ENCODE assay signal across 8 mouse cellular contexts in the genomic region with DNA sequence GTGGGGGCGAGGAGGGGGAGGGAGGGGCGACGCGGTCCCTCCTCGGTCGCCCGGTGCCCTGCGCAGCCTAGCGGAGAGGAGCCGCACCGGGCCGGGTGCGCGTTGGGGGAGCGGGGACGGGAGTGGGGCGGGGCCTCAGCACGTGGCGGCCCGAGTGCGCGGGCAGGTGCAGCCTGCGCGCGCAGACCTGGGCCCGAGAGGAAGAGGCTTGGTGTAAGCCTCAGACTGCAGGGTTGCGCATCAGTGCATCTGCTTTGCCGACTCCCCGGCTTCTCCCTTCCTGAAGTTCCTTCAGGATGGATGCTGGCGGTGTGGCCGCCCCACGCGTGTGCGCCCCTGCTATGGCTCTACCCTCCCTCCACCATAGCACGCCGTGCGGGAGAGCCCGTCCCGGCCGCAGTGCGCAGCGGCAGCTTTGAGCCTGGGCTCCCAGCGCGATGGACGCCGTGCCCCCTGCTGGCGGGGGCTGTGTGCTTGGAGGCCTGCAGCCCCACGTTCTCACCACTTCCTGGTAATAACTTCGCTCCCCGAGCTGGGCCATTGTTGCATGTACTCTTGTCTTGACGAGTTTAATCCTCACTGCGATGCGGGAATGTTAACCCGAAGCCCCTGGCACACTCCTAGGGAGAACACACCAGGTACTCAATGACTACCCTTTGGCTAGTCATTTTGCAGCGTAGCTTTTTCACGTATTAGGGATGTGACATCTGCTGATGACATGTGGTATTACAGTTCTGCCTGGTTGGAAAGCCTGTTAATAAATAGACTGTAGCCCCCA. TPM values are rescaled to one million over a fixed set of nuclear protein-coding genes. Genes with fewer than 3 reads are reported as not detected.
DNase-seq lines count a peak whose midpoint lies in the region; ATAC-seq lines count a peak whose summit lies in the region.

Gene Ccdc88c, minus strand, starts transcription at position 103 of the 778 bp plus-strand sequence.

- H3K4me3 ChIP-seq in hindbrain, embryonic 13.5 days, result peak within 1 kb of the TSS; percentile 78

- peaks cover 39% of the 10 kb centered on the region for H3K4me1 ChIP-seq in hindbrain, embryonic 13.5 days (replicated peaks)

- H3K36me3 ChIP-seq in hindbrain, embryonic 13.5 days, result no peaks in the 10 kb centered on the region

- 0 out of 2 replicates have a peak, but pooled peaks cover 3% of the 10 kb centered on the region for H3K27me3 ChIP-seq in hindbrain, embryonic 13.5 days

- under 1% methylated on average over 53 of the region's 56 CpGs for WGBS in hindbrain, embryonic 13.5 days

- DNase-seq in WW6 (ENCODE audit: low read depth, low spot score), result peak; percentile 76
- DNase-seq in cerebellum, postnatal 14 days, result peak; percentile 81 to 86
- DNase-seq in frontal cortex, postnatal 14 days (ENCODE audit: low spot score in 2 of 2), result peak; percentile 62 to 72
- DNase-seq in layer of hippocampus, postnatal 25 days (ENCODE audit: extremely low spot score in 1 of 2, low spot score in 1 of 2), result peak; percentile 72 to 75
- peak; percentile 84 for DNase-seq in lung, postnatal 14 days
- DNase-seq in retina, embryonic 14.5 days (ENCODE audit: low spot score), result peak; percentile 89
- peak; percentile 95 to 97 for DNase-seq in thymus, postnatal 36 days

- H3K9ac ChIP-seq in hindbrain, embryonic 13.5 days, result peak within 1 kb of the TSS; percentile 91

- peak within 1 kb of the TSS; percentile 95 for H3K27ac ChIP-seq in hindbrain, embryonic 13.5 days

- peak within 1 kb of the TSS; percentile 82 for H3K4me2 ChIP-seq in hindbrain, embryonic 13.5 days

- no peaks in the 10 kb centered on the region for H3K9me3 ChIP-seq in hindbrain, embryonic 13.5 days

- ATAC-seq in hindbrain, embryonic 13.5 days (ENCODE audit: low FRiP score), result peak; percentile 93

RNA-seq across cellular contexts. Expression of gene Ccdc88c, which starts in this region (rescaled TPM):
- 12.9 and 13.8 TPM in 2 replicates for polyA plus RNA-seq in hindbrain, embryonic 13.5 days (2015; fragmentation: Nextera tagmentation; extraction: Ambion mirVana)
- total RNA-seq in layer of hippocampus, postnatal 25 days (2021), result 10 to 100 TPM; 26.7 to 40.1 TPM

Comparison
In these comparisons a context has a peak if more than half of its experiments do, and no peak if none do; other contexts are left out.
1. Peak in every context shown above with its lines: DNase-seq, ATAC-seq, H3K4me3 ChIP-seq and H3K27ac ChIP-seq.